Mouse (Mus musculus) testis, postnatal 10 days (tissue): ENCODE data around the gene Tbca.

Experiments used
- DNase-seq: peaks from one replicate; pipeline ENCODE4 v3.0.0; 2021; ENCODE audit warnings: low spot score

Tbca gene

GRCm38 (mm10) chr13:94877991-94878745 is 89.5 kb downstream of the Tbca start:
- DNase-seq, result no peak

GRCm38 (mm10) chr13:94881201-94881600 is 92.5 kb downstream of the Tbca start:
- DNase-seq, result no peak

DNA sequence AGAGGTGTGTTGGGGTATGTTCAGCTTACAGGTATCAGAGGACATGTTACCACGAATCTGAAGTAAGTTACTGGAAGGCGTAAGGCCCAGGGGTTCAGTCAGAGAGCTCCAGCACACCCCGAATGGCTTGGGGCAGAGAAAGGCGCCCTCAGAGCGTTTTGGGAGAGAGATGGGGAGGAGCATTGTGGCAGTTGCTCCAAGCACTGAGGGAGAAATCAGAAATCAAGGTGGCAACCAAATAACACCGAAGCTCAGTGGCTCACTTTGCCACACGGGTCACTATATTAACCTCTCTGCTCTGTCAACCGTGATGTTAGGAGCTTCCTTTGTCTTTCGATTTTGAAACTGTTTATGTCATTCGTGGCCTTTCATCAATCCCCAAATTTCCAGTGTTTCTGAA is 93.5 kb downstream of the Tbca start:
- DNase-seq, result no peak

DNA sequence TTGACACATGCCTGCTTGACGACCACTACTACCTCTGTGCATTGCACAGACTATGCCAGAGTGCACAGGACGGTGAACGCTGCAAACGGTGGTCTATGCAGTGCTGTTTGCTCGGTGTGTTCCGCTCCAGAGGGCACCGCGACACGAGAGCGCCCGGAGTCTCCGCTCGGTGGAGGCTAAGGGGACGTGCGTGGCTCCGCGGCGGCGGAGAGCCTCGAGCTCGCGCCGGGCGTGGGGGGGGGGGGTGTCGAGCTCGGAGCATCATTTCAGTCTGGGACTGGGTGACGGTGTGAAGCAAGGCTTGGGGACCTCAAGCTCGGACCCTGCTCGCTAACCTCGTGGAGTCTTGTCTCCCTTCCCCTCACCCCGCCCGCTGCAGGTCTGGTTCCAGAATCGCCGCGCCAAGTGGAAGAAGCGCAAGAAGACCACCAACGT is 94.0 kb downstream of the Tbca start:
- no peak for DNase-seq

DNA sequence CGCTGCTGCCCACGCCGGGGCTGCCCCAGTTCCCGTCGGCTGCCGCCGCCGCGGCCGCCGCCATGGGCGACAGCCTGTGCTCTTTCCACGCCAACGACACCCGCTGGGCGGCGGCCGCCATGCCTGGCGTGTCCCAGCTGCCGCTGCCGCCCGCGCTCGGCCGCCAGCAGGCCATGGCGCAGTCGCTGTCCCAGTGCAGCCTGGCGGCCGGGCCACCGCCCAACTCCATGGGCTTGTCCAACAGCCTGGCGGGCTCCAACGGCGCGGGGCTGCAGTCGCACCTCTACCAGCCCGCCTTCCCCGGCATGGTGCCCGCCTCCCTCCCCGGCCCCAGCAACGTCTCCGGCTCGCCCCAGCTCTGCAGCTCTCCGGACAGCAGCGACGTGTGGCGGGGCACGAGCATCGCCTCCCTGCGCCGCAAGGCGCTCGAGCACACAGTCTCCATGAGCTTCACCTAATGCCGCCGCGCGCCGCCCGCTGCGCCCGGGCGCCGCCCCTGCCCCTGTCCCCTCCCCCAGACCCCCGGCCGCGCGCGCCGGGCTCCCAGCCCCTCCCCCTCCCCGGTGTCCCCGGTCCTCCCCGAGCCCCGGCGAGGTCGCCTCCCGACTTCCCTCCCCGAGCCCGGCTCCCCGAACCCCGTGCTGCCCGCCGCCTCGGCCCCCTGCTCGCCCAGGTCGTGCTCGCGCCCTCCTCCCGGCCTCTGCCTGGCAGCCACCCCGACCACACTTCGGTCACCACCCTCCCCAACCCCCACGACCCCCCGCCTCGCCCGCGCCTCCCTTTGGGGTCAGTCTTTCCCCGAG is 94.7 kb downstream of the Tbca start:
- peak; percentile 48 for DNase-seq

- no peak for DNase-seq
Observed at GRCm38 (mm10) chr13:94883966-94884960, 95.6 kb downstream of the Tbca start.

- DNase-seq, result peak; percentile 62
Observed at GRCm38 (mm10) chr13:94885291-94886235, 96.9 kb downstream of the Tbca start.
